Mouse (Mus musculus) liver, embryonic 16.5 days (tissue): ENCODE measurements around the gene Dnah12. TPM values are rescaled to one million over a fixed set of nuclear protein-coding genes. Genes with fewer than 3 reads are reported as not detected.
"Not testable (repeated sequence)": the region's sequence is repeated elsewhere in the genome, so short reads cannot be mapped to it uniquely, and the experiment has no call there.

Experiments used
- ATAC-seq: fragments of 200-750 bp; cut with Nextera tagmentation; 2 replicates; pipeline ENCODE4 v1.8.0; 2017; ENCODE audit warnings: low read depth, mild to moderate bottlenecking, moderate number of reproducible peaks, moderate library complexity
- H3K27ac ChIP-seq: fragments of 300-500 bp; sonication (generic); 2 replicates; pipeline ENCODE4 v1.5.1; 2014; ENCODE audit warnings: mild to moderate bottlenecking, low read length
- H3K27me3 ChIP-seq: fragments of 300-500 bp; sonication (generic); 2 replicates; pipeline ENCODE4 v1.6.1; 2014; ENCODE audit warnings: low read depth, low read length, mixed read lengths; ENCODE audit not compliant: control insufficient read depth, insufficient read depth
- H3K36me3 ChIP-seq: fragments of 300-500 bp; sonication (generic); 2 replicates; pipeline ENCODE4 v1.6.1; 2014; ENCODE audit warnings: mild to moderate bottlenecking; ENCODE audit not compliant: control insufficient read depth, insufficient read depth
- H3K4me1 ChIP-seq: fragments of 300-500 bp; sonication (generic); 2 replicates; pipeline ENCODE4 v1.6.1; 2014; ENCODE audit warnings: low read depth, low read length, mixed read lengths; ENCODE audit not compliant: control insufficient read depth
- H3K4me2 ChIP-seq: fragments of 300-500 bp; sonication (generic); 2 replicates; pipeline ENCODE4 v1.6.1; 2014; ENCODE audit warnings: low read depth, low read length, mixed read lengths
- H3K4me3 ChIP-seq: fragments of 300-500 bp; sonication (generic); 2 replicates; pipeline ENCODE4 v1.5.1; 2014; ENCODE audit warnings: low read depth, mild to moderate bottlenecking, low read length
- H3K9ac ChIP-seq: fragments of 300-500 bp; sonication (generic); 2 replicates; pipeline ENCODE4 v1.6.1; 2014; ENCODE audit warnings: low read depth, low read length
- H3K9me3 ChIP-seq: fragments of 300-500 bp; sonication (generic); replicated peaks from 2 replicates; pipeline ENCODE4 v1.6.1; 2016; ENCODE audit warnings: low read length; ENCODE audit not compliant: control insufficient read depth
- WGBS: fragments of 180-500 bp; shearing (Covaris S2); extraction: QIAGEN DNeasy Blood & Tissue Kit; methylation state at CpG from one replicate; pipeline ENCODE4 v1.1.7; 2014; ENCODE audit not compliant: insufficient replicate concordance; 5-methylcytosine and 5-hydroxymethylcytosine counted together
- polyA plus RNA-seq: library from polyadenylated mRNA; unstranded; fragments of >200 nt; fragmentation: Nextera tagmentation; extraction: Ambion mirVana; gene quantifications from 2 replicates; pipeline ENCODE4 v1.2.1, GENCODE M21; 2015

Dnah12 gene
- polyA plus RNA-seq, 1 experiment from 2014 or later = 0.01 TPM

- Histone ChIP-seq H3K4me3 (no peak overlapping the region), H3K9me3 (no peaks in the 10 kb centered on the region), H3K4me2 (no peak overlapping the region), H3K9ac (no peak overlapping the region), H3K36me3 (no peaks in the 10 kb centered on the region), H3K4me1 (no peaks in the 10 kb centered on the region), H3K27ac (no peak overlapping the region), H3K27me3 (no peaks in the 10 kb centered on the region)
- ATAC-seq = no peak
- WGBS = 48% methylated on average over 5 of the region's 5 CpGs
These were observed 188.6 kb downstream of the Dnah12 start for GRCm38 (mm10) chr14:26881700-26882099.

- no peak for ATAC-seq
- H3K27ac ChIP-seq = no peak overlapping the region
These were observed 194.2 kb downstream of the Dnah12 start for GRCm38 (mm10) chr14:26887244-26887643.

GRCm38 (mm10) chr14:26890777-26891176, 197.7 kb downstream of the Dnah12 start:
- Histone ChIP-seq H3K27ac (no peak overlapping the region), H3K4me3 (no peak overlapping the region), H3K9me3 (no peaks in the 10 kb centered on the region), H3K4me2 (no peak overlapping the region), H3K4me1 (no peaks in the 10 kb centered on the region), H3K27me3 (no peaks in the 10 kb centered on the region), H3K9ac (no peak overlapping the region), H3K36me3 (no peaks in the 10 kb centered on the region)
- 45% methylated on average over 3 of the region's 3 CpGs for WGBS
- ATAC-seq = no peak

More at GRCm38 (mm10) chr14:26887244-26887643, 194.2 kb downstream of the Dnah12 start:
- Histone ChIP-seq H3K27me3 (no peaks in the 10 kb centered on the region), H3K4me1 (no peaks in the 10 kb centered on the region), H3K4me2 (no peak overlapping the region), H3K4me3 (no peak overlapping the region), H3K36me3 (no peaks in the 10 kb centered on the region), H3K9ac (no peak overlapping the region), H3K9me3 (no peaks in the 10 kb centered on the region)
- WGBS = 62% methylated on average over 3 of the region's 3 CpGs

GRCm38 (mm10) chr14:26894392-26894791, 201.3 kb downstream of the Dnah12 start, which contains the start of gene Asb14:
Gene Asb14, plus strand, starts transcription at chr14:26894557.
- no peaks in the 10 kb centered on the region for H3K36me3 ChIP-seq
- no peaks in the 10 kb centered on the region for H3K27me3 ChIP-seq
- no peak within 1 kb of the TSS for H3K4me2 ChIP-seq
- H3K9ac ChIP-seq = no peak within 1 kb of the TSS
- 67% methylated on average over 4 of the region's 4 CpGs for WGBS
- no peaks in the 10 kb centered on the region for H3K4me1 ChIP-seq
- H3K4me3 ChIP-seq = no peak within 1 kb of the TSS
- H3K27ac ChIP-seq = no peak within 1 kb of the TSS
- ATAC-seq = no peak
- H3K9me3 ChIP-seq = no peaks in the 10 kb centered on the region

- H3K4me3 ChIP-seq = no peak overlapping the region
- H3K9ac ChIP-seq = no peak overlapping the region
- H3K27me3 ChIP-seq = no peaks in the 10 kb centered on the region
- H3K36me3 ChIP-seq = no peaks in the 10 kb centered on the region
- 62% methylated on average over 2 of the region's 2 CpGs for WGBS
- no peaks in the 10 kb centered on the region for H3K4me1 ChIP-seq
- no peak overlapping the region for H3K27ac ChIP-seq
- ATAC-seq = no peak
- H3K9me3 ChIP-seq = no peaks in the 10 kb centered on the region
- no peak overlapping the region for H3K4me2 ChIP-seq
These were observed 206.4 kb downstream of the Dnah12 start for GRCm38 (mm10) chr14:26899490-26899889.

GRCm38 (mm10) chr14:26900893-26901292, 207.8 kb downstream of the Dnah12 start:
- Histone ChIP-seq H3K36me3 (no peaks in the 10 kb centered on the region), H3K27ac (no peak overlapping the region)
- WGBS = 65% methylated on average over 12 of the region's 12 CpGs

GRCm38 (mm10) chr14:26907401-26907800, 214.3 kb downstream of the Dnah12 start:
- H3K27me3 ChIP-seq = no peaks in the 10 kb centered on the region
- no peak overlapping the region for H3K27ac ChIP-seq
- no peak overlapping the region for H3K4me2 ChIP-seq
- H3K36me3 ChIP-seq = no peaks in the 10 kb centered on the region
- WGBS = 63% methylated on average over 4 of the region's 4 CpGs
- H3K9me3 ChIP-seq = no peaks in the 10 kb centered on the region
- ATAC-seq = no peak
- no peak overlapping the region for H3K4me3 ChIP-seq
- no peaks in the 10 kb centered on the region for H3K4me1 ChIP-seq
- H3K9ac ChIP-seq = no peak overlapping the region

More at GRCm38 (mm10) chr14:26900893-26901292, 207.8 kb downstream of the Dnah12 start:
- Histone ChIP-seq H3K9ac (no peak overlapping the region), H3K9me3 (no peaks in the 10 kb centered on the region), H3K4me3 (no peak overlapping the region), H3K27me3 (no peaks in the 10 kb centered on the region), H3K4me2 (no peak overlapping the region), H3K4me1 (no peaks in the 10 kb centered on the region)
- no peak for ATAC-seq

- not testable (repeated sequence) for ATAC-seq, H3K9ac ChIP-seq
- WGBS = 58% methylated on average over 9 of the region's 9 CpGs
These were observed 217.4 kb downstream of the Dnah12 start for GRCm38 (mm10) chr14:26910461-26910860.

GRCm38 (mm10) chr14:26911201-26911600, 218.1 kb downstream of the Dnah12 start:
- no peak for ATAC-seq

More at GRCm38 (mm10) chr14:26910461-26910860, 217.4 kb downstream of the Dnah12 start:
- H3K4me3 ChIP-seq, H3K4me1 ChIP-seq, H3K27ac ChIP-seq, H3K36me3 ChIP-seq, H3K4me2 ChIP-seq, H3K27me3 ChIP-seq, H3K9me3 ChIP-seq: not testable (repeated sequence)

More at GRCm38 (mm10) chr14:26911201-26911600, 218.1 kb downstream of the Dnah12 start:
- Histone ChIP-seq H3K9ac (no peak overlapping the region), H3K9me3 (no peaks in the 10 kb centered on the region), H3K4me2 (no peak overlapping the region), H3K4me3 (no peak overlapping the region), H3K4me1 (no peaks in the 10 kb centered on the region), H3K27me3 (no peaks in the 10 kb centered on the region), H3K27ac (no peak overlapping the region), H3K36me3 (no peaks in the 10 kb centered on the region)
- WGBS = 49% methylated on average over 6 of the region's 6 CpGs
